Mouse (Mus musculus): ENCODE measurements around the gene Msgn1. TPM values are rescaled to one million over a fixed set of nuclear protein-coding genes. Genes with fewer than 3 reads are reported as not detected.

Gene Msgn1
- polyA plus RNA-seq (2012; rRNA removed) = not detected in 2 replicates

DNA sequence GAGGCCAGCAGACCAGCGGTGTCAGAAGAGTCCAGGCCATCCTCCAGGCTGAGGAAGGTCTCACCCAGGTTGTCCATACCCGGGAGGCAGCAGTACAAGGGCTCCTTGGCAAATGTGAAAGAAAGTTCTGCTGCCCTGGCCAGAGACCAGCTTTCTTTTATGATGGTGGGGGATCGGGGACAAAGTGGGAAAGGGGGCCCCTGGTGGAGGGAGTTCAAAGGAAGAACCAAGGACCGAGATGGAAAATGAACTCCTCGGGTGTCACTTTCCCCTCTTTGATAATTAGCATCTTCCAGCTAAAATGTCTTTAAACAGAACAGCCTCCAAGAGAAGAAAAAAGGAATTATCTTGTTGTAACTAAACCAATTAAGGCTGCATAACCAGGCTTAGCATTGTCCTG, at the start of gene Msgn1:
TSS of gene Msgn1 (minus strand) at position 101 of the 400 bp plus-strand sequence.

Other genes starting within 250 kb of the Msgn1 start
- 1.2 and 1.4 TPM in 2 replicates for gene Kcns3, start 57.9 kb downstream of the Msgn1 start, polyA plus RNA-seq (2012; rRNA removed)
- 1.2 and 1.5 TPM in 2 replicates for gene Gen1, start 56.8 kb upstream of the Msgn1 start, polyA plus RNA-seq (2012; rRNA removed)
- gene Smc6, start 56.9 kb upstream of the Msgn1 start, polyA plus RNA-seq (2012; rRNA removed) = 48.0 and 56.6 TPM in 2 replicates
- 85.4 and 96.2 TPM in 2 replicates for gene Vsnl1, start 227.6 kb upstream of the Msgn1 start, polyA plus RNA-seq (2012; rRNA removed)
- gene Rad51ap2, start 247.1 kb upstream of the Msgn1 start, polyA plus RNA-seq (2012; rRNA removed) = 0.30 and 0.33 TPM in 2 replicates